Mouse (Mus musculus) limb, embryonic 13.5 days (tissue): ENCODE data around the gene Nrp2. TPM values are rescaled to one million over a fixed set of nuclear protein-coding genes. Genes with fewer than 3 reads are reported as not detected.

Experiments used
- ATAC-seq: fragments of 200-750 bp; cut with Nextera tagmentation; 2 replicates; pipeline ENCODE4 v1.8.0; 2017; ENCODE audit warnings: low read depth, moderate number of reproducible peaks, moderate TSS enrichment; ENCODE audit not compliant: low FRiP score
- H3K27ac ChIP-seq: fragments of 300-500 bp; sonication (generic); 2 replicates; pipeline ENCODE4 v1.5.1; 2015; ENCODE audit warnings: inconsistent platforms, mild to moderate bottlenecking, moderate library complexity
- H3K27me3 ChIP-seq: fragments of 300-500 bp; sonication (generic); 2 replicates; pipeline ENCODE4 v1.6.1; 2015; ENCODE audit warnings: mild to moderate bottlenecking, inconsistent platforms
- H3K36me3 ChIP-seq: fragments of 300-500 bp; sonication (generic); 2 replicates; pipeline ENCODE4 v1.6.1; 2015; ENCODE audit warnings: inconsistent platforms, mild to moderate bottlenecking, moderate library complexity
- H3K4me1 ChIP-seq: fragments of 300-500 bp; sonication (generic); 2 replicates; pipeline ENCODE4 v1.6.1; 2015; ENCODE audit warnings: inconsistent platforms
- H3K4me2 ChIP-seq: fragments of 300-500 bp; sonication (generic); replicated peaks from 2 replicates; pipeline ENCODE4 v1.6.1; 2015; ENCODE audit warnings: inconsistent platforms, mild to moderate bottlenecking, moderate library complexity
- H3K4me3 ChIP-seq: fragments of 300-500 bp; sonication (generic); 2 replicates; pipeline ENCODE4 v1.5.1; 2015; ENCODE audit warnings: moderate library complexity, mild to moderate bottlenecking, inconsistent platforms
- H3K9ac ChIP-seq: fragments of 300-500 bp; sonication (generic); 2 replicates; pipeline ENCODE4 v1.6.1; 2015; ENCODE audit warnings: mild to moderate bottlenecking, inconsistent platforms
- H3K9me3 ChIP-seq: fragments of 300-500 bp; sonication (generic); 2 replicates; pipeline ENCODE4 v1.6.1; 2016; ENCODE audit warnings: inconsistent platforms
- WGBS: fragments of 180-500 bp; shearing (Covaris S2); methylation state at CpG from one replicate; pipeline ENCODE4 v1.1.7; 2015; 5-methylcytosine and 5-hydroxymethylcytosine counted together
- polyA plus RNA-seq: library from polyadenylated mRNA; unstranded; fragments of >200 nt; fragmentation: Nextera tagmentation; extraction: Ambion mirVana; gene quantifications from 2 replicates; pipeline ENCODE4 v1.2.1, GENCODE M21; 2015

The Nrp2 gene
- polyA plus RNA-seq, 1 experiment from 2014 or later, result 39.6 TPM

GRCm38 (mm10) chr1:62729345-62730150 is 26.5 kb downstream of the Nrp2 start:
- H3K9ac ChIP-seq, result no peak overlapping the region
- no peaks in the 10 kb centered on the region for H3K27me3 ChIP-seq
- no peaks in the 10 kb centered on the region for H3K9me3 ChIP-seq
- ATAC-seq, result no peak
- WGBS, result 61% methylated on average over 13 of the region's 13 CpGs
- no peak overlapping the region for H3K4me3 ChIP-seq
- H3K4me1 ChIP-seq, result peaks cover 21% of the 10 kb centered on the region
- H3K36me3 ChIP-seq, result peaks cover 17% of the 10 kb centered on the region
- H3K4me2 ChIP-seq, result no peak overlapping the region
- no peak overlapping the region for H3K27ac ChIP-seq

- H3K4me2 ChIP-seq, result no peak overlapping the region
- H3K4me3 ChIP-seq, result no peak overlapping the region
- no peak for ATAC-seq
- no peaks in the 10 kb centered on the region for H3K9me3 ChIP-seq
- H3K27ac ChIP-seq, result no peak overlapping the region
- H3K9ac ChIP-seq, result no peak overlapping the region
- 79% methylated on average over 6 of the region's 6 CpGs for WGBS
- peaks cover 21% of the 10 kb centered on the region for H3K4me1 ChIP-seq
- H3K36me3 ChIP-seq, result peaks cover 10% of the 10 kb centered on the region
- H3K27me3 ChIP-seq, result no peaks in the 10 kb centered on the region
Measured at GRCm38 (mm10) chr1:62732036-62732435, 29.0 kb downstream of the Nrp2 start.

GRCm38 (mm10) chr1:62734420-62734931 is 31.4 kb downstream of the Nrp2 start:
- ATAC-seq, result no peak
- Histone ChIP-seq H3K27me3 (no peaks in the 10 kb centered on the region), H3K9ac (no peak overlapping the region), H3K9me3 (no peaks in the 10 kb centered on the region), H3K27ac (no peak overlapping the region), H3K4me1 (peaks cover 10% of the 10 kb centered on the region; the same call in 1 of the 2 replicates), H3K36me3 (peaks cover 13% of the 10 kb centered on the region), H3K4me2 (no peak overlapping the region), H3K4me3 (no peak overlapping the region)
- WGBS, result 80% methylated on average over 5 of the region's 5 CpGs

- Histone ChIP-seq H3K9me3 (no peaks in the 10 kb centered on the region), H3K9ac (no peak overlapping the region), H3K36me3 (peaks cover 18% of the 10 kb centered on the region), H3K4me2 (no peak overlapping the region), H3K27ac (no peak overlapping the region), H3K27me3 (no peaks in the 10 kb centered on the region), H3K4me1 (peaks cover 7% of the 10 kb centered on the region; the same call in 1 of the 2 replicates), H3K4me3 (no peak overlapping the region)
- no peak for ATAC-seq
- 76% methylated on average over 4 of the region's 4 CpGs for WGBS
Measured at GRCm38 (mm10) chr1:62734980-62735379, 31.9 kb downstream of the Nrp2 start.

- Histone ChIP-seq H3K27me3 (no peaks in the 10 kb centered on the region), H3K4me1 (peaks cover 7% of the 10 kb centered on the region; the same call in 1 of the 2 replicates), H3K36me3 (peaks cover 25% of the 10 kb centered on the region), H3K4me2 (no peak overlapping the region), H3K9ac (no peak overlapping the region), H3K9me3 (no peaks in the 10 kb centered on the region), H3K27ac (no peak overlapping the region), H3K4me3 (no peak overlapping the region)
- 71% methylated on average over 4 of the region's 4 CpGs for WGBS
- no peak for ATAC-seq
Measured at GRCm38 (mm10) chr1:62735835-62736234, 32.8 kb downstream of the Nrp2 start.

- Histone ChIP-seq H3K9me3 (no peaks in the 10 kb centered on the region), H3K4me1 (peaks cover 7% of the 10 kb centered on the region; the same call in 1 of the 2 replicates), H3K4me2 (no peak overlapping the region), H3K9ac (0 out of 2 replicates have a peak overlapping the region, but pooled peaks have one; percentile 35), H3K27me3 (no peaks in the 10 kb centered on the region), H3K4me3 (no peak overlapping the region), H3K36me3 (peaks cover 25% of the 10 kb centered on the region), H3K27ac (no peak overlapping the region)
- whole genome bisulfite sequencing, result 45% methylated on average over 8 of the region's 8 CpGs
- ATAC-seq, result no peak
Measured at GRCm38 (mm10) chr1:62736455-62737012, 33.4 kb downstream of the Nrp2 start.

- no peak for ATAC-seq
- Histone ChIP-seq H3K36me3 (peaks cover 31% of the 10 kb centered on the region), H3K9ac (no peak overlapping the region), H3K4me1 (peaks cover 9% of the 10 kb centered on the region; the same call in 1 of the 2 replicates), H3K27ac (no peak overlapping the region), H3K4me2 (no peak overlapping the region), H3K27me3 (no peaks in the 10 kb centered on the region), H3K9me3 (no peaks in the 10 kb centered on the region), H3K4me3 (no peak overlapping the region)
- 88% methylated on average over 11 of the region's 11 CpGs for WGBS
Measured at GRCm38 (mm10) chr1:62738165-62738564, 35.1 kb downstream of the Nrp2 start.

GRCm38 (mm10) chr1:62742092-62742491 is 39.0 kb downstream of the Nrp2 start:
- H3K9ac ChIP-seq, result no peak overlapping the region
- H3K27me3 ChIP-seq, result no peaks in the 10 kb centered on the region
- H3K4me3 ChIP-seq, result no peak overlapping the region
- H3K27ac ChIP-seq, result no peak overlapping the region
- peaks cover 61% of the 10 kb centered on the region for H3K36me3 ChIP-seq
- WGBS, result 52% methylated on average over 3 of the region's 3 CpGs
- H3K4me2 ChIP-seq, result no peak overlapping the region
- no peak for ATAC-seq
- peaks cover 6% of the 10 kb centered on the region; the same call in 1 of the 2 replicates for H3K4me1 ChIP-seq
- no peaks in the 10 kb centered on the region for H3K9me3 ChIP-seq

GRCm38 (mm10) chr1:62743064-62743694 is 40.1 kb downstream of the Nrp2 start:
- H3K9ac ChIP-seq, result no peak overlapping the region
- no peaks in the 10 kb centered on the region for H3K27me3 ChIP-seq
- WGBS, result 30% methylated on average over 8 of the region's 8 CpGs
- H3K27ac ChIP-seq, result no peak overlapping the region
- peaks cover 10% of the 10 kb centered on the region; the same call in 1 of the 2 replicates for H3K4me1 ChIP-seq
- no peak overlapping the region for H3K4me2 ChIP-seq
- H3K9me3 ChIP-seq, result no peaks in the 10 kb centered on the region
- no peak overlapping the region for H3K4me3 ChIP-seq
- 0 out of 2 replicates have a peak, but pooled peaks have one; percentile 24 for ATAC-seq
- peaks cover 71% of the 10 kb centered on the region for H3K36me3 ChIP-seq

GRCm38 (mm10) chr1:62745889-62746288 is 42.8 kb downstream of the Nrp2 start:
- no peak for ATAC-seq
- peaks cover 14% of the 10 kb centered on the region for H3K4me1 ChIP-seq
- no peaks in the 10 kb centered on the region for H3K27me3 ChIP-seq
- H3K4me3 ChIP-seq, result no peak overlapping the region
- H3K9me3 ChIP-seq, result no peaks in the 10 kb centered on the region
- no peak overlapping the region for H3K9ac ChIP-seq
- H3K36me3 ChIP-seq, result peaks cover 67% of the 10 kb centered on the region
- 80% methylated on average over 8 of the region's 8 CpGs for WGBS
- no peak overlapping the region for H3K4me2 ChIP-seq
- no peak overlapping the region for H3K27ac ChIP-seq

- H3K36me3 ChIP-seq, result peaks cover 61% of the 10 kb centered on the region
- ATAC-seq, result no peak
- H3K9ac ChIP-seq, result no peak overlapping the region
- H3K27ac ChIP-seq, result no peak overlapping the region
- H3K9me3 ChIP-seq, result no peaks in the 10 kb centered on the region
- 62% methylated on average over 10 of the region's 10 CpGs for WGBS
- H3K4me1 ChIP-seq, result peaks cover 30% of the 10 kb centered on the region
- no peak overlapping the region for H3K4me2 ChIP-seq
- H3K27me3 ChIP-seq, result no peaks in the 10 kb centered on the region
- H3K4me3 ChIP-seq, result no peak overlapping the region
Measured at GRCm38 (mm10) chr1:62747421-62748111, 44.5 kb downstream of the Nrp2 start.
